Mouse (Mus musculus): ENCODE results near the gene Gsn.

Gene Gsn

GRCm38 (mm10) chr2:35278371-35279210 lies 22.4 kb downstream of the Gsn start:
- no peak for DNase-seq (ENCODE audit: low spot score in 2 of 2)

- no peak for DNase-seq (ENCODE audit: low spot score in 2 of 2)
These were observed 23.8 kb downstream of the Gsn start for GRCm38 (mm10) chr2:35280001-35280400.

GRCm38 (mm10) chr2:35282214-35282613 lies 26.0 kb downstream of the Gsn start:
- DNase-seq (ENCODE audit: low spot score in 2 of 2), result no peak

- DNase-seq (ENCODE audit: low spot score in 2 of 2), result no peak
These were observed 27.8 kb downstream of the Gsn start for GRCm38 (mm10) chr2:35283997-35284396.

- DNase-seq (ENCODE audit: low spot score in 2 of 2), result no peak
These were observed 29.0 kb downstream of the Gsn start for GRCm38 (mm10) chr2:35285209-35285608.

GRCm38 (mm10) chr2:35287017-35287620 lies 30.9 kb downstream of the Gsn start:
- DNase-seq (ENCODE audit: low spot score in 2 of 2), result no peak

- DNase-seq (ENCODE audit: low spot score in 2 of 2), result peak; percentile 83 to 87
These were observed 32.8 kb downstream of the Gsn start for GRCm38 (mm10) chr2:35288758-35289635.

- DNase-seq (ENCODE audit: low spot score in 2 of 2), result peak; percentile 47 to 64
These were observed 35.7 kb downstream of the Gsn start for GRCm38 (mm10) chr2:35291856-35292255.

GRCm38 (mm10) chr2:35292700-35293099 lies 36.5 kb downstream of the Gsn start:
- no peak for DNase-seq (ENCODE audit: low spot score in 2 of 2)

GRCm38 (mm10) chr2:35293291-35293690 lies 37.1 kb downstream of the Gsn start:
- no peak for DNase-seq (ENCODE audit: low spot score in 2 of 2)

GRCm38 (mm10) chr2:35297703-35298332 lies 41.6 kb downstream of the Gsn start:
- peak; percentile 72 to 84 for DNase-seq (ENCODE audit: low spot score in 2 of 2)

- no peak for DNase-seq (ENCODE audit: low spot score in 2 of 2)
These were observed 43.3 kb downstream of the Gsn start for GRCm38 (mm10) chr2:35299437-35299836.

- no peak for DNase-seq (ENCODE audit: low spot score in 2 of 2)
These were observed 46.1 kb downstream of the Gsn start for GRCm38 (mm10) chr2:35302049-35302885.

- no peak for DNase-seq (ENCODE audit: low spot score in 2 of 2)
These were observed 52.0 kb downstream of the Gsn start for GRCm38 (mm10) chr2:35308166-35308565.

- no peak for DNase-seq (ENCODE audit: low spot score in 2 of 2)
These were observed 53.8 kb downstream of the Gsn start for GRCm38 (mm10) chr2:35309906-35310493.

- no peak for DNase-seq (ENCODE audit: low spot score in 2 of 2)
These were observed 58.1 kb downstream of the Gsn start for GRCm38 (mm10) chr2:35314300-35314699.

- no peak for DNase-seq (ENCODE audit: low spot score in 2 of 2)
These were observed 61.4 kb downstream of the Gsn start for GRCm38 (mm10) chr2:35317604-35318003.

- DNase-seq (ENCODE audit: low spot score in 2 of 2), result no peak
These were observed 62.2 kb downstream of the Gsn start for GRCm38 (mm10) chr2:35318405-35318804.

GRCm38 (mm10) chr2:35320399-35320798 lies 64.2 kb downstream of the Gsn start:
- no peak for DNase-seq (ENCODE audit: low spot score in 2 of 2)

GRCm38 (mm10) chr2:35322404-35323164 lies 66.4 kb downstream of the Gsn start:
- peak in 1 of 2 experiments; percentile 69 for DNase-seq (ENCODE audit: low spot score in 2 of 2)

Measured in cerebellum, postnatal 4 days (tissue).